Mouse (Mus musculus): ENCODE data around the gene Syt13.

GRCm38 (mm10) chr2:92933379-92933778 lies 18.5 kb downstream of the Syt13 start:
- TF ChIP-seq CTCF (conservative IDR thresholded peaks at IDR 0.05 in 1 of 2, IDR thresholded peaks at IDR 0.05 in 1 of 2; ENCODE audit: low read depth in 2 of 2, low read length in 2 of 2) (no peak), POLR2A (IDR thresholded peaks at IDR 0.05; ENCODE audit: low read depth, low read length) (no peak), CHD1 (IDR thresholded peaks at IDR 0.05; ENCODE audit: low read depth, low read length) (no peak), ZKSCAN1 (IDR thresholded peaks at IDR 0.05; ENCODE audit: borderline replicate concordance, low read depth, low read length) (no peak), MAX (IDR thresholded peaks at IDR 0.05; ENCODE audit: low read length) (no peak), EP300 (IDR thresholded peaks at IDR 0.05; ENCODE audit: low read length) (no peak), USF2 (conservative IDR thresholded peaks at IDR 0.05; ENCODE audit: low read depth, low read length) (no peak), USF1 (IDR thresholded peaks at IDR 0.05; ENCODE audit: low read depth, low read length) (no peak), RCOR1 (conservative IDR thresholded peaks at IDR 0.05; ENCODE audit: low read depth, low read length) (no peak), UBTF (IDR thresholded peaks at IDR 0.05; ENCODE audit: low read depth, low read length) (no peak), HCFC1 (IDR thresholded peaks at IDR 0.05; ENCODE audit: low read depth, low read length) (no peak), CHD2 (IDR thresholded peaks at IDR 0.05; ENCODE audit: low read length) (no peak), NELFE (IDR thresholded peaks at IDR 0.05; ENCODE audit: low read depth, low read length) (no peak)

All from CH12.LX (cell line).